Mouse (Mus musculus) left cerebral cortex, postnatal 14 days (tissue): Measurements from ENCODE around the gene Afg1l. TPM values are rescaled to one million over a fixed set of nuclear protein-coding genes. Genes with fewer than 3 reads are reported as not detected.

Source experiments
- DNase-seq, 2 experiments: peaks; one replicate each; pipeline ENCODE4 v3.0.0; 2021 to 2022; ENCODE audit warnings: low spot score in 2 of 2, mixed read lengths in 1 of 2
- intact Hi-C: fragments of 180-260 bp; cut with DNase I; formaldehyde crosslinking; loops from one replicate; pipeline ENCODE4 v1.15.1; 2025
- total RNA-seq, 2 experiments: library from RNA; stranded (reverse); gene quantifications; 2 replicates each; pipeline ENCODE4 v1.2.3; 2021

Afg1l gene
- total RNA-seq, 2 experiments from 2014 or later: 9.9 to 11.2 TPM

- no peak for DNase-seq
- intact Hi-C loops: no loop called here
These were observed 165.8 kb downstream of the Afg1l start for GRCm38 (mm10) chr10:42312557-42312956.

GRCm38 (mm10) chr10:42308687-42308987, 169.7 kb downstream of the Afg1l start:
- no peak for DNase-seq
- intact Hi-C loops: loop anchor here (1.0 to 10.0 kb wide), 3 partner anchors 329 to 626 kb away; no protein-coding TSS in a partner anchor

- peak; percentile 82 to 88 for DNase-seq
- intact Hi-C loops: loop anchor here (1.0 to 10.0 kb wide), 3 partner anchors 329 to 627 kb away; no protein-coding TSS in a partner anchor
These were observed 170.2 kb downstream of the Afg1l start for GRCm38 (mm10) chr10:42307980-42308686.

GRCm38 (mm10) chr10:42306422-42306821, 171.9 kb downstream of the Afg1l start:
- intact Hi-C loops: loop anchor here (10.0 kb wide), 1 partner anchor 628 kb away; no protein-coding TSS in a partner anchor
- no peak for DNase-seq

- no peak for DNase-seq
- intact Hi-C loops: loop anchor here (10.0 kb wide), 1 partner anchor 634 kb away; no protein-coding TSS in a partner anchor
These were observed 177.6 kb downstream of the Afg1l start for GRCm38 (mm10) chr10:42300805-42301204.

- intact Hi-C loops: loop anchor here (10.0 kb wide), 2 partner anchors 635 to 785 kb away; partner anchors contain the start of gene Cd164
- no peak for DNase-seq
These were observed 178.4 kb downstream of the Afg1l start for GRCm38 (mm10) chr10:42299967-42300366.

GRCm38 (mm10) chr10:42299426-42299825, 178.9 kb downstream of the Afg1l start:
- intact Hi-C loops: loop anchor here (10.0 kb wide), 1 partner anchor 785 kb away; the partner anchor contains the start of gene Cd164
- no peak for DNase-seq

- no peak for DNase-seq
- intact Hi-C loops: loop anchor here (10.0 kb wide), 1 partner anchor 783 kb away; the partner anchor contains the start of gene Cd164
These were observed 180.4 kb downstream of the Afg1l start for GRCm38 (mm10) chr10:42297954-42298353.

GRCm38 (mm10) chr10:42297109-42297508, 181.3 kb downstream of the Afg1l start:
- intact Hi-C loops: loop anchor here (10.0 kb wide), 1 partner anchor 782 kb away; the partner anchor contains the start of gene Cd164
- DNase-seq: no peak

GRCm38 (mm10) chr10:42296559-42296958, 181.8 kb downstream of the Afg1l start:
- DNase-seq: no peak
- intact Hi-C loops: loop anchor here (10.0 kb wide), 1 partner anchor 782 kb away; the partner anchor contains the start of gene Cd164

- intact Hi-C loops: loop anchor here (2.0 to 10.0 kb wide), 2 partner anchors 604 to 780 kb away; partner anchors contain the start of gene Cd164
- DNase-seq: peak; percentile 31 to 49
These were observed 183.3 kb downstream of the Afg1l start for GRCm38 (mm10) chr10:42295028-42295427.

GRCm38 (mm10) chr10:42294392-42294791, 184.0 kb downstream of the Afg1l start:
- no peak for DNase-seq
- intact Hi-C loops: loop anchor here (2.0 to 10.0 kb wide), 3 partner anchors 462 to 780 kb away; partner anchors contain the start of gene Cd164

- intact Hi-C loops: loop anchor here (2.0 to 10.0 kb wide), 3 partner anchors 462 to 779 kb away; partner anchors contain the start of gene Cd164
- no peak for DNase-seq
These were observed 184.5 kb downstream of the Afg1l start for GRCm38 (mm10) chr10:42293877-42294276.

- intact Hi-C loops: loop anchor here (2.0 to 10.0 kb wide), 3 partner anchors 311 to 777 kb away; partner anchors contain the start of gene Cd164
- peak in 1 of 2 experiments; percentile 34 for DNase-seq
These were observed 187.0 kb downstream of the Afg1l start for GRCm38 (mm10) chr10:42291360-42291759.

- intact Hi-C loops: no loop called here
- DNase-seq: no peak
These were observed 190.7 kb downstream of the Afg1l start for GRCm38 (mm10) chr10:42287666-42288065.

- intact Hi-C loops: loop anchor here (5.0 kb wide), 5 partner anchors 246 to 446 kb away; partner anchors contain the start of gene Armc2
- DNase-seq: peak in 1 of 2 experiments; percentile 37
These were observed 200.0 kb downstream of the Afg1l start for GRCm38 (mm10) chr10:42278307-42278850.

GRCm38 (mm10) chr10:42277476-42278306, 200.7 kb downstream of the Afg1l start:
- intact Hi-C loops: loop anchor here (5.0 kb wide), 5 partner anchors 245 to 445 kb away; partner anchors contain the start of gene Armc2
- peak; percentile 99 for DNase-seq

- peak; percentile 88 to 89 for DNase-seq
- intact Hi-C loops: loop anchor here (5.0 kb wide), 5 partner anchors 244 to 444 kb away; partner anchors contain the start of gene Armc2
These were observed 201.6 kb downstream of the Afg1l start, which contains the start of gene Foxo3 for GRCm38 (mm10) chr10:42276507-42277345. TSS of gene Foxo3 (minus strand) at chr10:42276755.
